Comparison of ENCODE assay signal across 9 mouse cellular contexts in genomic region chr12:100687001-100687400, GRCm38 (mm10).
"Had no signal": no experiment of that assay in that cellular context is flagged by ENCODE, and none has a peak within 500 bp of the region (broad histone marks: within the 10 kb centered on the region; RNA-seq: fewer than 3 reads in every experiment).

No protein-coding gene starts in this region.

- H3K27me3 ChIP-seq: intestine, embryonic 15.5 days; limb, embryonic 15.5 days; liver, embryonic 12.5 days; midbrain, embryonic 13.5 days had no signal

- H3K9ac ChIP-seq: intestine, embryonic 15.5 days; limb, embryonic 15.5 days; liver, embryonic 12.5 days; midbrain, embryonic 13.5 days had no signal

- H3K4me1 ChIP-seq: intestine, embryonic 15.5 days; limb, embryonic 15.5 days; midbrain, embryonic 13.5 days had no signal

- H3K27ac ChIP-seq: intestine, embryonic 15.5 days; limb, embryonic 15.5 days; liver, embryonic 12.5 days; midbrain, embryonic 13.5 days had no signal

- H3K9me3 ChIP-seq: intestine, embryonic 15.5 days; limb, embryonic 15.5 days; liver, embryonic 12.5 days; midbrain, embryonic 13.5 days had no signal

- H3K4me3 ChIP-seq: intestine, embryonic 15.5 days; limb, embryonic 15.5 days; liver, embryonic 12.5 days; midbrain, embryonic 13.5 days had no signal

- ATAC-seq: intestine, embryonic 15.5 days; liver, embryonic 12.5 days; midbrain, embryonic 13.5 days had no signal

- H3K36me3 ChIP-seq: intestine, embryonic 15.5 days; limb, embryonic 15.5 days; liver, embryonic 12.5 days; midbrain, embryonic 13.5 days had no signal

- H3K4me2 ChIP-seq: intestine, embryonic 15.5 days; limb, embryonic 15.5 days; liver, embryonic 12.5 days; midbrain, embryonic 13.5 days had no signal

- DNase-seq: kidney, adult 18-20 months; kidney, postnatal 14 days; left cerebral cortex, postnatal 4 days; thymus, adult 2 months; thymus, postnatal 25 days had no signal
